Comparison of ENCODE assay signal across 20 mouse cellular contexts in the genomic region with DNA sequence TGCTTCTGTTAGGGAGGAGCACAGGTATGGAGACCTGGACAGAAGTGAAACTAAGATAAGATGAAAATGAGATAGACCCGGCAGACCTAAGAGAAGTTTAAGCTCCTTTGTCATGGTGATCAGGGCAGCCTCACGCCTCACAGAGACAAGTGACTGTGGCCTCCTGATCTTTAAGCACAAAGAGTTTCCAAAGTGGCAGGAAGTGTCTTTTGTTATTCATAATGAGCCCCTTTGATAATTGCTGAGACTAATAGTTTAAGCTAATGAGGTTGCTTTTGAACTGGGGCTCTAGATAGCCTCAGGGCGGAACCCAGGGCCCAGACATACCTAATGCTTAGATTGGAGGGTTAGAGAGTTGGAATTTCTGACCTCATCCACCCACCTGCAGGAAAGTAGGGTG. TPM values are rescaled to one million over a fixed set of nuclear protein-coding genes. Genes with fewer than 3 reads are reported as not detected.
DNase-seq lines count a peak whose midpoint lies in the region; ATAC-seq lines count a peak whose summit lies in the region.
"Had no signal": no experiment of that assay in that cellular context is flagged by ENCODE, and none has a peak within 500 bp of the region (broad histone marks: within the 10 kb centered on the region; RNA-seq: fewer than 3 reads in every experiment).

No protein-coding gene starts in this region.

- no peaks in the 10 kb centered on the region for H3K36me3 ChIP-seq in hindbrain, embryonic 11.5 days (ENCODE audit: control insufficient read depth, insufficient read depth, low read length)
- H3K36me3 ChIP-seq in hindbrain, embryonic 14.5 days (replicated peaks; ENCODE audit: control insufficient read depth, insufficient read depth), result no peaks in the 10 kb centered on the region
- H3K36me3 ChIP-seq: midbrain, embryonic 12.5 days; neural tube, embryonic 15.5 days had no signal

- H3K27me3 ChIP-seq in hindbrain, embryonic 11.5 days (ENCODE audit: control insufficient read depth, insufficient read depth, low read length), result peaks cover 8% of the 10 kb centered on the region; the same call in 1 of the 2 replicates
- H3K27me3 ChIP-seq in hindbrain, embryonic 14.5 days (ENCODE audit: control insufficient read depth, insufficient read depth, low read length), result peaks cover 36% of the 10 kb centered on the region

- H3K27ac ChIP-seq in hindbrain, embryonic 11.5 days (ENCODE audit: low read depth, low read length), result no peak overlapping the region
- no peak overlapping the region for H3K27ac ChIP-seq in hindbrain, embryonic 14.5 days
- H3K27ac ChIP-seq: hindbrain, postnatal 0 days; midbrain, embryonic 12.5 days; neural tube, embryonic 15.5 days had no signal

- peak; percentile 14 for DNase-seq in hindbrain, embryonic 11.5 days (ENCODE audit: low spot score)
- DNase-seq in hindbrain, embryonic 14.5 days (ENCODE audit: low spot score), result no peak
- DNase-seq in CD4-positive, CD25-positive, alpha-beta regulatory T cell, adult 2 months (ENCODE audit: low read depth, low spot score), result peak; percentile 61
- DNase-seq in Muller cell, postnatal 12 days (ENCODE audit: inconsistent ontology term), result peak; percentile 79
- DNase-seq in forelimb bud, embryonic 11.5 days (ENCODE audit: low read depth, low spot score), result peak; percentile 12
- DNase-seq in layer of hippocampus, postnatal 14 days (ENCODE audit: low spot score in 2 of 2), result no peak
- no peak for DNase-seq in kidney, postnatal 14 days
- DNase-seq: cerebellum, postnatal 10 days; heart, postnatal 14 days; kidney, adult 8-10 months; kidney, postnatal 36 days; layer of hippocampus, postnatal 36 days; lung, adult 18-20 months; lung, postnatal 36 days; thymus, postnatal 4 days had no signal

- 19% methylated on average over 3 of the region's 3 CpGs for WGBS in hindbrain, embryonic 11.5 days
- WGBS in hindbrain, embryonic 14.5 days, result 6% methylated on average over 3 of the region's 3 CpGs

- no peak overlapping the region for H3K4me2 ChIP-seq in hindbrain, embryonic 11.5 days (replicated peaks; ENCODE audit: low read depth, low read length)
- H3K4me2 ChIP-seq in hindbrain, embryonic 14.5 days (replicated peaks), result no peak overlapping the region
- H3K4me2 ChIP-seq: heart, embryonic 11.5 days; midbrain, embryonic 12.5 days; neural tube, embryonic 15.5 days had no signal

- no peak overlapping the region for H3K9ac ChIP-seq in hindbrain, embryonic 11.5 days (ENCODE audit: low read depth, low read length)
- no peak overlapping the region for H3K9ac ChIP-seq in hindbrain, embryonic 14.5 days
- H3K9ac ChIP-seq: midbrain, embryonic 12.5 days; neural tube, embryonic 15.5 days had no signal

- no peaks in the 10 kb centered on the region for H3K9me3 ChIP-seq in hindbrain, embryonic 11.5 days (ENCODE audit: control insufficient read depth, low read length)
- no peaks in the 10 kb centered on the region for H3K9me3 ChIP-seq in hindbrain, embryonic 14.5 days (ENCODE audit: control insufficient read depth, low read length)
- H3K9me3 ChIP-seq: midbrain, embryonic 12.5 days; neural tube, embryonic 15.5 days had no signal

- no peak; the same call in 1 of the 2 replicates for ATAC-seq in hindbrain, embryonic 11.5 days (ENCODE audit: low FRiP score)
- no peak for ATAC-seq in hindbrain, embryonic 14.5 days (ENCODE audit: low FRiP score)
- ATAC-seq: hindbrain, postnatal 0 days had no signal

- no peak overlapping the region for H3K4me3 ChIP-seq in hindbrain, embryonic 11.5 days (ENCODE audit: low read depth, low read length)
- H3K4me3 ChIP-seq in hindbrain, embryonic 14.5 days (replicated peaks; ENCODE audit: low read length), result no peak overlapping the region
- H3K4me3 ChIP-seq: midbrain, embryonic 12.5 days; myocyte; neural tube, embryonic 15.5 days had no signal

- no peaks in the 10 kb centered on the region for H3K4me1 ChIP-seq in hindbrain, embryonic 11.5 days (replicated peaks; ENCODE audit: control insufficient read depth, insufficient read depth, low read length)
- H3K4me1 ChIP-seq in hindbrain, embryonic 14.5 days (replicated peaks; ENCODE audit: control insufficient read depth, insufficient read depth, low read length), result peaks cover 6% of the 10 kb centered on the region; the same call in 1 of the 2 replicates

RNA-seq across cellular contexts. Expression of a gene that starts 5.5 kb away (rescaled TPM):
- 0.73 and 2.1 TPM in 2 replicates for polyA plus RNA-seq in hindbrain, embryonic 11.5 days (2014; fragmentation: Nextera tagmentation; extraction: Ambion mirVana)
- polyA plus RNA-seq in hindbrain, embryonic 14.5 days (2014; fragmentation: Nextera tagmentation; extraction: Ambion mirVana), result 0.86 and 1.0 TPM in 2 replicates
- 1 to 10 TPM; 3.8 to 4.6 TPM for total RNA-seq in layer of hippocampus, postnatal 14 days (2021)

Comparison
In these comparisons a context has a peak if more than half of its experiments do, and no peak if none do; other contexts are left out.
1. DNase-seq: peak in hindbrain, embryonic 11.5 days (single experiment), CD4-positive, CD25-positive, alpha-beta regulatory T cell, adult 2 months (single experiment), Muller cell, postnatal 12 days (single experiment) and forelimb bud, embryonic 11.5 days (single experiment); none in hindbrain, embryonic 14.5 days (single experiment), layer of hippocampus, postnatal 14 days (0 of 2) and kidney, postnatal 14 days (single experiment).